Mouse (Mus musculus) heart, postnatal 14 days (tissue): ENCODE data around the gene Gm37240. TPM values are rescaled to one million over a fixed set of nuclear protein-coding genes. Genes with fewer than 3 reads are reported as not detected.

Experiments
- DNase-seq, 2 experiments: peaks; one replicate each; pipeline ENCODE4 v3.0.0; 2021 to 2022
- intact Hi-C: fragments of 180-260 bp; cut with DNase I; formaldehyde crosslinking; loops from one replicate; pipeline ENCODE4 v1.15.1; 2025
- total RNA-seq, 2 experiments: library from RNA; stranded (reverse); gene quantifications; 2 replicates each; pipeline ENCODE4 v1.2.3; 2021

Gm37240 gene
- total RNA-seq, 2 experiments from 2014 or later, result 39.0 to 42.7 TPM

DNA sequence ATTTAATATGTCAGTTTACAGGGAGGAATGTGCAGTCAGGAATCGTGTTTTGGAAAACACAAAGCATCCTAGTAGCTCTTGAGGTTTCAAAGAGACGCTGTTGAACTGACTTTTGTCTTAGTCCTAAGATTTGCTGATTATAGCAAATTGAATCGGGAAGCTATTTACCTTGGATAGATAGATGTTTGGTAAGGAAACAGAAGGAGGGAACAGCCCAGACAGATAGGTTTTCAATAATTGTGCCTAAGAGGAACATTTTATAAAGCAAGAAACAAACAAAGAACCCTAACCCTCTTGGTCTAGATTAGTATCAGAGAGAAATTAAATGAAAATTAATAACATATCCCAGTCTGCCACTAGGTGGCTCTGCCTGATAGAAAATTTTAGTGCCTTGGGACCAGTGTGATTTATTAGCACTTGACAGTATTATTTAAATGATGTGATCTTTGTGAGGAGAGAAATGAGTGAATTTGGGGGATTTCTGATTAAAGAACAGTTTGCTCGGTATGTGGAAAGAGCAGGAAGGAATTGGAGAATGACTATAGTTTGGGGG is 1194.6 kb downstream of the Gm37240 start:
- intact Hi-C loops, result loop anchor here (2.0 to 5.0 kb wide), 4 partner anchors 78 to 215 kb away; no protein-coding TSS in a partner anchor
- DNase-seq, result peak; percentile 17 to 52

DNA sequence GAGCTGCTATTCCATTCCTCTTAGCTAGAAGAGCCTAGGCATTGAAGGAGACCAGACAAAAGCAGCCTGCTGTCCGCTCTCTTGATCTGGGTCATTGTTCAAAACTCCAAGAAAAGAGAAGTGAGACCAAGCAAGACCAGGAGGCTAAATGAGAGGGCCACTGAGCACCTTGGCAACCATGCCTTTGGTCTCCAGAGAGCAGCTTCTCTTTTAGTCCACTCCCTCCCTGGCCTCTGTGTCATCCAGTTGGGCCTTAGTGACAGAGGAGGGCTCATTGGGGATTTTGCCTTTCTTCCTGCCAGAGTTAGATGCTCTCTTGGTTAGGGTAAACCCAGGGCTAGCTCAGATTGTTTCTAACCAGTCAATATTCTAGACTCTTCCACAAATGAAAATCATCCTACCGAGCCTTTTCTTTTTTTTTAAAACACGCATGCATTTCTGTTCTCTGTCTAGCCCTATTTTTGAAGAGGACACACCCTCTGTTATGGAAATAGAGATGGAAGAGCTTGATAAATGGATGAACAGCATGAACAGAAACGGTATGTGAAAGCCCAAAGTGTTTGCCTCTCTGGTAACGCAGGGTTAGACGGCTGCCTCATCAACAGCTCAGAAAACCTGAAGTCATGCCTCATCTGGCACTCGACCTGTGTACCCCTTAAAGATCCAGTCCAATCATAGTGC is 1197.1 kb downstream of the Gm37240 start:
- DNase-seq, result no peak
- intact Hi-C loops, result loop anchor here (5.0 kb wide), 2 partner anchors 197 to 217 kb away; no protein-coding TSS in a partner anchor

DNA sequence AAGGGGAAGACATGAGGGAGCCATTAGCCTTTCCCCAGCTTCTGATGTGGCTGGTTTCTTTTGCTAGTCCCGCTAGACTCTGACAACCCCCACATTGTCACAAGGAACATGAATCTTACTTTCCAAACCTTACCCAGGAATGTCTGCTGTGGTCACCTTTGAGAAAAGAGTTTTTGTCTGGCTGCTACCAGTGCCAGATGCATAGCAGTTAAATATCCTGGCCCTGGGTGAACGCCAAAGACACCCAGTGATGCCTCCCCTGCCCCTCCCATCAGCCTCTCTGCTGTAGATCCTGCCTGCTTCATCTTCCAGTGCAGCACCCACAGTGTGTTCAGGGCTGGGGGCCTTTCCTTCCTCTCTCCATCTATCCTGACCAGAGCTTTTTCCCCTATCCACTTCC is 1197.7 kb downstream of the Gm37240 start:
- intact Hi-C loops, result loop anchor here (5.0 kb wide), 2 partner anchors 198 to 218 kb away; no protein-coding TSS in a partner anchor
- no peak for DNase-seq

DNA sequence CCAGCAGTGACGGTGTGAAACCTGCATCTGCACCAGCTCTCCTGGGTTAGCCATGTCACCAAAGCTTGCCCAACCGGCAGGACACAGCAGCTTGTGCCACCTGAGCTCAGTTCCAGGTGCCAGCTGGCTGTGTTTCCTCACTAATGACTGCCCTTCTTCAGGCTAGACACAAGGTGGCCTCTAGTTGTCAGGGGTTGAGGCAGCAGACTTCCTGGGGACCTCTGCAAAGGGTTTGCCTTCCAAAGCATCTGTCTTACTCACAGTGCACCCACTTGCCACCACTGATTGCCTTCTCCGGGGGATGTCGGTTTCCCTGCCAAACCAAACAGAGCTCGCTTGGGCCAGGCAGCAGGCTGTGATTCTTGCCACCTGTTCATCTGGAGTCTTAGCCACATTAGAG is 1199.1 kb downstream of the Gm37240 start:
- intact Hi-C loops, result no loop called here
- peak in 1 of 2 experiments; percentile 18 for DNase-seq

DNA sequence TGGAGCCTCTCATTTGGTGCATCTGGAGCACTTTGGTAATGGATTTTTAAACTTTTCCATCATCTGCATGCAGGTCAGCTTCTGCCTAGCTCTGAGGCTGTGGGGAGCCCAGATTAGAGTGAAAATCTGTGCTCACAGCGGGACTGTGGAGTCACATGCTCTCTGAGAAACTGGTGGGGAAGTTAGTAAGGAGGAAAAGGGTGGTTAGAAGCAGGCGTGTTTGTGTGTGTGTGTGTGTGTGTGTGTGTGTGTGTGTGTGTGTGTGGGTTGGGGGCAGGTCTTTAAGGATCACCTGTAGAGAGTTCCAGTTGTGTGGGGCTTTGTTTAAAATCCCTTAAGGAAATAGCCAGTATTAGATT is 1199.9 kb downstream of the Gm37240 start:
- DNase-seq, result no peak
- intact Hi-C loops, result no loop called here

DNA sequence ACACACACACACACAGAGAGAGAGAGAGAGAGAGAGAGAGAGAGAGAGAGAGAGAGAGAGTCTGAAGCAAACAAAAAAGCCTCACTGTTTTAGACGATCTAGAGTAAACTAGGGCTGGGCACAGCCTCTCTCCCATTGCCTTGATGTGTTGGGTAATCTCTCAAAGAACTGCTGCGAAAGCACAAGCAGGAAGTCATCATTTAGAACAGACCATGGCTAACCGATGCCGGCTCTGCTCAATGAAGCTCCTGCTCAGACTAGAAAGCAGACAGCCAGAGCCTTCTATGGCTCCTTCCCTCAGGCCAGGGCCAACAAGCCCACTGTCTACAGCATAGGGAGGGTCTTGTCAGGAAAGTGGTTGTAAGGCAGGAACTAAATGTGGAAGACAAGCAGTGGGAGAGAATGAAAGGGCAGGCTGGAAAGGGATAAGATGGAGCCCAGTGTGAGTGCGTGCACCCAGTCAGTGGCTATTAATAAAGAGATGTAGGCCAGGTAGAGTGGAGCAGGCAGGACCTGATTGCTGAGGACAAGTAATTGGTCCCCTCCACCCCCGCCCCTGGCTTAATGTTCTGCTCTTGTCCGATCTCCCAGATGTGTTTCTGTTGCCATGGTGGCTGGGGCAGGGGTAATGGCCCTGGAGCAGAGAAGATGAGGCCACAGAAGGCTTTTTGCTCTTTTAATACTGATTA is 1200.4 kb downstream of the Gm37240 start:
- intact Hi-C loops, result no loop called here
- no peak for DNase-seq

DNA sequence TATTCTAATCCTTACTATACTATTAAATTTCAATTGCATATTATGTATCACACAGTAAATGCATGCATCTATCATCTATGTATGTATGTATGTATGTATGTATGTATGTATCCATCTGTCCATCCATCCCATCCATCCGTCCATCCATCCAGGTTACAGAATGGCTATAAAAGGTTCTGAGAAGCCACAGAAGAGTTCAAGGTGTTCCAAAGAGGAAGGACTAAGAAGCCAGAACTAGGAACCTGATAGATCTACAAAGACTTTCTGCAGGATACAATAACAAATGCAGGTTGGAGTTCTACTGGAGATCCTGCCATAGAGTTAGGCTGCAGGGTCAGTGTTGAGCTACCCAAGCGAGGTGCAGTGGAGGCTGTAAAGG is 1201.0 kb downstream of the Gm37240 start:
- DNase-seq, result no peak
- intact Hi-C loops, result no loop called here

DNA sequence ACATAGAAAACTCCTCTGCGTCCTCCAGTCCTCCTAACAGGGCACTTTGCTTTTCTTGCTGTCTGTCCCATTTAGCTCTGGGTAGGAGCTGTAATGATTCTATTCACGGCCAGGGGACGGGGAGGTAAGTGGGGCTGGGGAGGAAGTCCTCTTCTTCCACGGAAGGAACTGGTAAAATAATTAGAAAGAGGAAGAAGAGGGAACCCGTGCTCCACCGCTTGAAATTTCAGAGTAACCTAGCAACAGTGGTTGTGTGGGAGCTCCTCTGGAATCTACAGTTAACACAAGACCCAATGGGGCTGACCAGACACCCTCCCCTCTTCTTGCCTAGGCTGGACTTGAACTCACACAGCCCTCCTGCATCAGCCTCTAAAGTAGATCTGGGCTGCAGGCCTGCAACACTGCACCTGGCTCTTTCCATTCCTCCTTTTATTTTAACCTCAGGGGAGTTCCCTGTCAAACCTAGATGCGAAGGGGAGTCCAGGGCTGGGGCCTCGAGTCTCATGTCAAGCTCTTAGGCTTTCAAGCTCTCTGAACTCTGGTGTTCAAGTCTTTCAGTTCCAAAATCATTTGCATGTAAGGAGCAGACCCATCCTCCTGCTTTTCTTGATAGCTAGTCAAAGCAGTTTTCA is 1201.5 kb downstream of the Gm37240 start:
- no peak for DNase-seq
- intact Hi-C loops, result no loop called here

DNA sequence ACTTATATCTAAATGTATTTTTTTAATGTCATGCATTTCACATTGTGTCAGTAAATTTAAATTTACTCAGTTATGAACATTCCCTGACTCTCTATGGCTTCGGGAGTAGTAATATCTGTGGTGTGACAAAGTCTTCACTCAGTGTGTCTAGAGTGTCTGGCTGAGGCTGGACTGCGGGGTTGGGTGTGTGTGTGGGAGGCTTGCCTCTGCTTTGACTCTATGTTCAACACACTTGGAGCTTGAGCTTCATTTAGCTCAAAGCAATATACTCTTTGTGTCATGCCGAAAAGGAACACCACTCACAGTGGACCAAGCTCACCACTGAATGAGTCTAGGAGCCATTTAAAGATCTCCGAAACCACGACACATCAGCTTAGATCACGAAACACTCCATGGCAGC is 1203.5 kb downstream of the Gm37240 start:
- intact Hi-C loops, result no loop called here

DNA sequence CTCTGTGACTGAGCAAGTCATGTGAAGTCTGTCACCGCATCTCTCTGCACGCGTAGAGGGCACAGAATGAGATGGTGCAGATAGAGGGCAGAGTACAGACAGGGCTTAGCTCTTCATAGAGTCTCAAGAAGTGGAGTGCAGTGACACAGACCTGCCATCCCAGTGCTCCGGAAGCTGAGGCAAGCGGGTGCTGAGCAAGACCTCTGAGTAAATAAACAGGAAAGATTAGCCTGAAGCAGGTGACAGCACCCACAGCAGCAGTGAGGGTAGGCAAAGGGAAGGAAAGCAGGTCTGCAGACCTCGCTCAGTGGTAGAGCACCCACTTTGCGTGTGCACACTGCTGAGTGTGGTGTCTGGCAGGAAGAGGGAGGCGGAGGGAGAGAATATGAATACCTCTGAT is 1205.6 kb downstream of the Gm37240 start:
- intact Hi-C loops, result no loop called here
- no peak for DNase-seq

More for the DNA sequence above, 1203.5 kb downstream of the Gm37240 start:
- no peak for DNase-seq

DNA sequence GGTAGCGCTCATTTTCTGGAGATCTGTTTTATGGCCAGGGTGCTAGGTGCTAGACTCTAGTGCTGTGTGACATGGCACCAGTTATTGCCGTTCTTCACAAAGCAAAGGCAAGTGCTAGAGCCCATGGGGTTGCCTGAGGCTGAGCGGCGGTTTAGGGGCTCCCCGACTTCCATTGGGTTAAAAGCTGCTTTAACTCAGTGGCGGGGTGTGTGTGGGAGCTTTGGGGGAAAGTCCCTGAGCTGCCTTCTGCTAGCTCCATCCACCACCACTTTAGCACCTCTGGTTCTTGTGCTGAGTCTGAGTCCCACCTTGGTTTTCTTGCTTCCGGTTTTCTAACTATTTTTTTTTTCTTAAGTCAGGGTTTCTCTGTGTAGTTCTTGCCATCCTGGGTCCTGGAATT is 1207.3 kb downstream of the Gm37240 start:
- intact Hi-C loops, result no loop called here
- no peak for DNase-seq

DNA sequence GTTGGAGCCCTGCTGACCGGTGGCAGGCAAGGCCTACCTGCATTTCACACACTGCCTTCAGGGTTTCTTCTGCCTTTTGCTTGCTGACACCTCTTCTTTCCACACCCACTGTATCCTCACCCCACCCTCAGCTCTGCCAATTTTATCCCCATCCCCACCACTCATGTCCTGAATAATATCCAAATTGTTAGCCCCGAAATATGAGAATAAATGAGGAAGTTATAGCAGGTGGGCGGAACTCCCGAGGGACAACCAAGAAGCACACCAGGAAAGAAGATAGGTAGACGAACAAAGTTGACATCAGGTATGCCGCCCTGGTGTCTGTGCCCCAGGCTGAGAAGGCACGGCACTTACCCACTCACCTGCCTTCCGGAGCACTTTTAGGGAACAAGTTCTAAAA is 1207.8 kb downstream of the Gm37240 start:
- intact Hi-C loops, result no loop called here
- DNase-seq, result no peak

DNA sequence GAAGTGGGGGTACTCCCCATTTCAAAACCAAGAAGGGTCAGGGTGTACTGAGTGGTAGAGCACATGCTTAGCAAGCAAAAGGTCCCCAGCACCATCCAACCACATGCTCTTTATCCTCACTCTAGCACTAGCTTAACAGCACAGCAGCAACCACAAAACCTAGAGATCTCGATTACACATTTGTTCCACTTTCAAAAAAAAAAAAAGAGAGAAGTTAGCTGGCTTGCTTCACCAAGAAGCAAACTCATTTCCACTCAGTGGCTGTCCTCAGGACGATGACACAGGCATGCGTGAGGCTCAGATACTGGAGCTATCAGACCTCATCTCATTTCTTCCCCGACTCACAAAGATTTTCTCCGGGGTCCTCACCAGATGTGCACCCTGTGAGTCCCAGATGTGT is 1208.4 kb downstream of the Gm37240 start:
- DNase-seq, result no peak

DNA sequence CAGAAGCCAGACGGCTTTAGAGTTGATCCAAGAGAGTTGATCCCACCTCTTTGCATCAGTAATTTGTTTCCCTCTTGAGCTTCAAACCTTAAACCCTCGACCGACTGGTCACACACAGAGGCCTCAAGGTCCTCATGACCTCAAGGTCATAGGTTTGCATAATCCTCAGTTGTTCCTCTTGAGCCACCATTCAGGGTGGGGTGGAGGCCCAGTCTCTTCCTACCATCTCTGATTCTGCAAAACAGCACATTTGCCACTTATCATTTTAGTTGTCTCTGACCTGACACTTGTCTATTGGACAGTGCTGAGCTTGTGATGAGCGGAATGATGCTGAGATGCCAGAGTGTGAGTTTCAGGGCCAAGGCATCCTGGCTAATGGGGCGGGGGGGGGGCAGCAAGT is 1211.6 kb downstream of the Gm37240 start:
- intact Hi-C loops, result no loop called here
- no peak for DNase-seq

More for the DNA sequence above, 1208.4 kb downstream of the Gm37240 start:
- intact Hi-C loops, result no loop called here

DNA sequence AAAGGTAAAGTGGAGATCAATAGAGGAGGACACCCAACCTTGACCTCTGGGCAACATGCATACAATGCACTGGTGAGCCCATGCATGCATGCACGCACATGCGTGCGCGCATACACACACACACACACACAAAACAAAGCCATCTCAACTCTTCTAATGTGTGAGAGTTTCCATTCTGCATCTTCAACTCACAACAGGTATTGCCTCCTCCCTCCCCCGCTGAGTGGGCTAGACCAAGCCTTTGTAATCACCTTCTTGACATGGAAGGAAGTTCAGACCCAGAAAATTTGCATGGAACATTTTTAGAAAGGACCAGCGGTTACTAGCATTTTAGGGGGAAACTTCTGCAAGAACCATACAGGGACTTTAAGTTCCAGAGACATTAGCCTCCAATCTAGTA is 1213.8 kb downstream of the Gm37240 start:
- DNase-seq, result no peak
- intact Hi-C loops, result no loop called here

DNA sequence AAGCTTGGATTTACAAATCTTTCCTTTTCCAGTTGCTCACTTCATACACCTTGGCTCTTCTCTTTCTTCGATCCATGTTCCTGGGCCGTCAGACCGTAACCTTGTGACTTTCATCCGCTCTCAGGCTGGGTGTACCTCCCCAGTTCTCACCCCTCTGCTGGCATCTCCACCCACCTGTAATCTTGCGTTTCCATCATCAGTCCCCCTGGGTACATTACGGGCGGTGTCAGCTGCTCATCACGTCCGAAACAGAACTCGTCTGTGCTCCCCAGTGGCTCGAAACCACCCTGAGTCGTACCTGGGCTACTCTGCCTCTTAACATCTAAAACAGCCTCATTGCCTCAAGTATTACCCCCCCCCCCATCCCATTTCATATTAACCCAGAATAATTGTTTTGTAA is 1215.2 kb downstream of the Gm37240 start:
- no peak for DNase-seq
- intact Hi-C loops, result no loop called here

DNA sequence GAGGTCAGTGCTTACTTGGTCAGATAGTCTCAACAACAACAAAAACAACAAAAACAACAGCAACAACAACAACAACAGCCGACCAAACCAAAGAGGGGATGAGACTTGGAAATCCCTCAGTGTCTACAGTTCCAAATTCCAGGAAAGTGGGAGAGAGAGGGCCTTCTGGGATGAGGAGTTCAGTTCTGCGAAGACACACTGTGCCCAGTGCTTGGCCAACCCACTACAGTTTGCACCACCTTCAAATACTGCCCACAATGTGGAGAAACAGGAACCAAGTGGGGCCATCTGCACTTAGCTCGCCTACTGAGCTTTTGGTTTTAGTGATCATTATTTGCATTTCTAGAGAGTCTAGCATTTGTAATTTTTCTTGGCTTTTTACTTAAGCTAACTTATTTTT is 1218.4 kb downstream of the Gm37240 start:
- intact Hi-C loops, result no loop called here
- DNase-seq, result no peak

DNA sequence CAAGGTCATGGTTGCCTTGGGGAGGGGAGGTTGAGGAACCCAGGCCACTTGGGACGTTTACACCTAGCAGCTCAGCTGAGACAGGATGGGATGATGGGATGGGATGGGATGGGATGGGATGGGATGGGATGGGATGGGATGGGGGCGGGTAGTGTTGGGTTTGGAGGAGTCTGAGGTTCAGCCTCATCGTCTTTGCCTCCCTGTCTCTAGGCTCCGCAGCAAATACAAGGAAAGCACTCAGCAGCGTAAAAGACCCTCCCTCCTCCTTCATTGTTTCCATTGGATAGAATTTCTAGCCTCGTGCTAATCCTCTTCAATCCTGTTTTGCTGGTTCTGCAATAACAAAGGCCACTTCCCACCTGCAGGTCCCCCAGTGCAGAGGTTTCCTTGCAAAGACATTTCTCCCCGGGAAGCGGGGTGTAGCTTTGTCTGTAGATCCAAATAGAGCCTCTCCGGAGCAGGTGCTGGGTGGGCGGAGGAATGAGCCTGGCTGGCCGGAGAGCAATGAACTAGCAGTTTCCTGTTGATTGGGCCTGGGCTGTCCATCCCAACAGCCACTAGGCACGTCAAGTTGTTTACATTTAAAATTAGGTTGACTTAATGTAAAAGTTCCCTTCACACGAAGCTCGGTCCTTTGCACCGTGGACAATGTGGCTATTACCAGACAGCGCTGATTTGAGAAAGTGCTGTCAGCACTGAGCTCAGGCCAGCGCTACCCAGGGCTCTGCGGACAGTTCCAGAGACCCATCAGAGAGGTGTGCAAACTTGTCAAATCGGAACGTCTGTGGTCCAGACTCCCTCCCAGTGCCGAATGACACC is 1221.9 kb downstream of the Gm37240 start:
- DNase-seq, result peak in 1 of 2 experiments; percentile 8
- intact Hi-C loops, result no loop called here

DNA sequence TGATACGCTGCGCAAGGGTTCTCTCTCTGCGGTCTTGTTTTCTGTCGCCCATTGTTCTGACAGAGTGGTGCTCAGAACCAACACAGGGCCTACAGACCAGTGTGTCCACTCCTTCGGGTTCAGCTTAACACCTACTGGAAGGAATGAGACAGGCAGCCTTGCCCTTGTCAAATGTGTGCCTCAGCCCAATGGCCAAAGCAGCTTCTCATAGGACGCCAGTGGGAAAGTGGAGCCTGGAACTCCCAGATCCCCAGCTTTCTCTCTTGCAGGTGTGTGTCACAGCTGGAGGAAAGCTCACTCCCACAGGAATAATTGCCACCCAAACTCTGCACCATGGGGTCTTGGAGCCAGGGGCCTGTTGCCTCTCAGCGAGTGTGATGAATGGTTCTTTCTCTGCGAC is 1222.6 kb downstream of the Gm37240 start:
- intact Hi-C loops, result no loop called here
- no peak for DNase-seq

DNA sequence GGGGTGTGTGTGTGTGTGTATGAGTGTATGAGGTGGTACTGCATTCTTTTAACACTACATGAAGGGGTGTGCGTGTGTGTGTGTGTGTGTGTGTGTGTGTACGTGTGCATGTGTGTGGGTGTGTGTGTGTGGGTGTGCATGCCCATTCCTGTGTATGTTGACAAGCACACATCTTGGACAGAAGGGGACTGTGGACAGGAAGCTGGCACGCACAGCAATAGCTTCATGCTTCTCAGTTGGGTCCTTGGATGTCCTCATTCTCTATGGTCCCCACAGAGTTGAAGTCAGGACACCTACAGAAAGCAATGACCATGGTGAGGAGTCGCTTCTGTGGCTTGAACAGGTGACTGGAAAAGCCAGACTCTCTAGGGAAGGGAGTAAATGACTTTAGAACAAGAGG is 1223.5 kb downstream of the Gm37240 start:
- intact Hi-C loops, result no loop called here
- DNase-seq, result peak in 1 of 2 experiments; percentile 26

DNA sequence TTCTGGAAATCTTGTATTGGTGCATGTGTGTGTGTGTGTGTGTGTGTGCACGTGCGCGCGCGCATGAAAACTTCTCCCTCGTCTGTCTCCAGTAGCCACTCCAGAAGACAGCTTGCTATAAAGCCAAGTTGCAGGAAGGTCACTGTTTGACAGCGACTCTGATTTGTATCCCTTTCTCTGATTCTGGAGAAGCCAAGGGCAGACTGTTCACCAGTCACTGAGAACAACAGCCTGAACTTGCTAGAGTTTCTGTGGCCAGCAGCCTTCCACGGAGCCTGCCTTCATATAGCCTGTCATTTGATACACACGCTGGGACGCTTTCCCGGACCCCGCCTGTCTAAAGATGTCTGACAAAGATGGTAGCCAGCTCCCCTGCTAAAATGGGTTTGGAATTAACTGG is 1224.2 kb downstream of the Gm37240 start:
- no peak for DNase-seq
- intact Hi-C loops, result no loop called here
